Mouse (Mus musculus) forebrain, embryonic 11.5 days (tissue): ENCODE data around the gene Gm49361. TPM values are rescaled to one million over a fixed set of nuclear protein-coding genes. Genes with fewer than 3 reads are reported as not detected.

ENCODE experiments used
- ATAC-seq: fragments of 200-750 bp; cut with Nextera tagmentation; replicated peaks from 2 replicates; pipeline ENCODE4 v1.8.0; 2017; ENCODE audit warnings: moderate TSS enrichment; ENCODE audit not compliant: low FRiP score
- DNase-seq: peaks from one replicate; pipeline ENCODE4 v3.0.0-alpha.2; 2017; ENCODE audit warnings: low spot score
- H3K27ac ChIP-seq: fragments of 300-500 bp; sonication (generic); 2 replicates; pipeline ENCODE4 v1.5.1; 2014; ENCODE audit warnings: low read depth, low read length
- H3K27me3 ChIP-seq: fragments of 300-500 bp; sonication (generic); 2 replicates; pipeline ENCODE4 v1.6.1; 2014; ENCODE audit warnings: mild to moderate bottlenecking, low read length, mixed read lengths; ENCODE audit not compliant: control insufficient read depth, insufficient read depth
- H3K36me3 ChIP-seq: fragments of 300-500 bp; sonication (generic); 2 replicates; pipeline ENCODE4 v1.6.1; 2014; ENCODE audit warnings: mild to moderate bottlenecking, low read length, moderate library complexity, mixed read lengths; ENCODE audit not compliant: control insufficient read depth, insufficient read depth
- H3K4me1 ChIP-seq: fragments of 300-500 bp; sonication (generic); replicated peaks from 2 replicates; pipeline ENCODE4 v1.6.1; 2014; ENCODE audit warnings: low read length, mixed read lengths; ENCODE audit not compliant: control insufficient read depth, insufficient read depth
- H3K4me2 ChIP-seq: fragments of 300-500 bp; sonication (generic); 2 replicates; pipeline ENCODE4 v1.6.1; 2014; ENCODE audit warnings: low read depth, mild to moderate bottlenecking, low read length, moderate library complexity, mixed read lengths; ENCODE audit not compliant: severe bottlenecking
- H3K4me3 ChIP-seq: fragments of 300-500 bp; sonication (generic); 2 replicates; pipeline ENCODE4 v1.5.1; 2014; ENCODE audit warnings: low read depth, low read length
- H3K9ac ChIP-seq: fragments of 300-500 bp; sonication (generic); 2 replicates; pipeline ENCODE4 v1.6.1; 2014; ENCODE audit warnings: low read length
- H3K9me3 ChIP-seq: fragments of 300-500 bp; sonication (generic); 2 replicates; pipeline ENCODE4 v1.6.1; 2016; ENCODE audit warnings: low read length, mixed read lengths; ENCODE audit not compliant: control insufficient read depth
- WGBS: fragments of 180-500 bp; shearing (Covaris S2); extraction: QIAGEN DNeasy Blood & Tissue Kit; methylation state at CpG from one replicate; pipeline ENCODE4 v1.1.7; 2014; 5-methylcytosine and 5-hydroxymethylcytosine counted together
- polyA plus RNA-seq: library from polyadenylated mRNA; unstranded; fragments of >200 nt; fragmentation: Nextera tagmentation; extraction: Ambion mirVana; gene quantifications from 2 replicates; pipeline ENCODE4 v1.2.1, GENCODE M21; 2014

The Gm49361 gene
- polyA plus RNA-seq, 1 experiment from 2014 or later = not detected

GRCm38 (mm10) chr14:57616339-57616965 is 129.5 kb downstream of the Gm49361 start:
- DNase-seq = no peak
- H3K27ac ChIP-seq = no peak overlapping the region
- H3K9ac ChIP-seq = no peak overlapping the region
- H3K36me3 ChIP-seq = no peaks in the 10 kb centered on the region
- H3K27me3 ChIP-seq = no peaks in the 10 kb centered on the region
- 0 out of 2 replicates have a peak, but pooled peaks cover 3% of the 10 kb centered on the region for H3K4me1 ChIP-seq
- no peak for ATAC-seq
- no peak overlapping the region for H3K4me2 ChIP-seq
- no peak overlapping the region for H3K4me3 ChIP-seq
- H3K9me3 ChIP-seq = no peaks in the 10 kb centered on the region
- 87% methylated on average over 6 of the region's 6 CpGs for WGBS

GRCm38 (mm10) chr14:57615828-57616227 is 130.1 kb downstream of the Gm49361 start:
- ATAC-seq = no peak
- Histone ChIP-seq H3K4me2 (no peak overlapping the region), H3K27me3 (no peaks in the 10 kb centered on the region), H3K27ac (no peak overlapping the region), H3K9ac (no peak overlapping the region), H3K4me1 (0 out of 2 replicates have a peak, but pooled peaks cover 7% of the 10 kb centered on the region), H3K9me3 (no peaks in the 10 kb centered on the region), H3K36me3 (no peaks in the 10 kb centered on the region), H3K4me3 (no peak overlapping the region)
- DNase-seq = no peak
- 76% methylated on average over 6 of the region's 6 CpGs for WGBS

GRCm38 (mm10) chr14:57611034-57611433 is 134.9 kb downstream of the Gm49361 start:
- Histone ChIP-seq H3K27ac (peak overlapping the region; percentile 18; the same call in 1 of the 2 replicates), H3K4me1 (0 out of 2 replicates have a peak, but pooled peaks cover 7% of the 10 kb centered on the region), H3K36me3 (no peaks in the 10 kb centered on the region; the same call in 1 of the 2 replicates), H3K9ac (no peak overlapping the region), H3K4me2 (no peak overlapping the region), H3K27me3 (no peaks in the 10 kb centered on the region), H3K4me3 (no peak overlapping the region), H3K9me3 (no peaks in the 10 kb centered on the region)
- DNase-seq (no peak), ATAC-seq (no peak)
- WGBS = 47% methylated on average over 2 of the region's 2 CpGs

GRCm38 (mm10) chr14:57609816-57610329 is 136.0 kb downstream of the Gm49361 start:
- no peak for ATAC-seq
- Histone ChIP-seq H3K4me1 (0 out of 2 replicates have a peak, but pooled peaks cover 4% of the 10 kb centered on the region), H3K9ac (no peak overlapping the region), H3K27me3 (no peaks in the 10 kb centered on the region), H3K4me2 (no peak overlapping the region), H3K9me3 (no peaks in the 10 kb centered on the region), H3K4me3 (no peak overlapping the region), H3K27ac (no peak overlapping the region), H3K36me3 (no peaks in the 10 kb centered on the region; the same call in 1 of the 2 replicates)
- 85% methylated on average over 4 of the region's 4 CpGs for WGBS
- DNase-seq = no peak

GRCm38 (mm10) chr14:57607500-57607899 is 138.4 kb downstream of the Gm49361 start:
- Histone ChIP-seq H3K9me3 (no peaks in the 10 kb centered on the region), H3K36me3 (no peaks in the 10 kb centered on the region; the same call in 1 of the 2 replicates), H3K9ac (no peak overlapping the region), H3K4me3 (no peak overlapping the region), H3K27me3 (no peaks in the 10 kb centered on the region), H3K4me1 (0 out of 2 replicates have a peak, but pooled peaks cover 4% of the 10 kb centered on the region), H3K27ac (no peak overlapping the region), H3K4me2 (no peak overlapping the region)
- no peak for DNase-seq
- ATAC-seq = no peak
- 59% methylated on average over 1 of the region's 1 CpGs for WGBS

GRCm38 (mm10) chr14:57606663-57607365 is 139.1 kb downstream of the Gm49361 start:
- Histone ChIP-seq H3K36me3 (no peaks in the 10 kb centered on the region; the same call in 1 of the 2 replicates), H3K27me3 (no peaks in the 10 kb centered on the region), H3K9me3 (no peaks in the 10 kb centered on the region), H3K4me2 (no peak overlapping the region), H3K9ac (no peak overlapping the region), H3K4me1 (0 out of 2 replicates have a peak, but pooled peaks cover 4% of the 10 kb centered on the region), H3K27ac (no peak overlapping the region), H3K4me3 (no peak overlapping the region)
- no peak for ATAC-seq
- 85% methylated on average over 8 of the region's 8 CpGs for WGBS
- no peak for DNase-seq

GRCm38 (mm10) chr14:57593279-57593678 is 152.6 kb downstream of the Gm49361 start:
- Histone ChIP-seq H3K9ac (no peak overlapping the region), H3K4me1 (no peaks in the 10 kb centered on the region), H3K27me3 (no peaks in the 10 kb centered on the region), H3K9me3 (no peaks in the 10 kb centered on the region), H3K4me2 (no peak overlapping the region), H3K4me3 (no peak overlapping the region), H3K27ac (no peak overlapping the region), H3K36me3 (peaks cover 10% of the 10 kb centered on the region)
- DNase-seq (no peak), ATAC-seq (no peak)
- 89% methylated on average over 5 of the region's 5 CpGs for WGBS
